Comparison of ENCODE assay signal across 25 mouse cellular contexts in the genomic region with DNA sequence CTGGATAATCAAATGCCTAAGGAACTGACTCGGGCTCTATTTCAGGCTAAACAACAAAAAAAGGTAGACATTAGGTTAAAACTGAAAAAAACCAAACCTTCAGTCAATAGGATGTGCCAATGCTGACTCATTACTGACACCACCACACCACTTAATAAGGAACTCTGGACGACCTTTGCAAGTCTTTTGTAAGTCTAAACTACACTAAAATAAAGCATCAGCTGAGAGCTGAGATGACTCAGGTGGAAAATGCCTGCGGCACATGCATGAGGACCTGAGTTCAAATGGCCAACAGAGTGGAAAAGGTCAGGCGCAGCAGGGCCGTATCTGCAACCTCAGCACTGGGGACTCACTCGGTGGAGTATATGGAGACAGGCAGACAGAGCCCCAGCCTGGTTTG.
"Had no signal": no experiment of that assay in that cellular context is flagged by ENCODE, and none has a peak within 500 bp of the region (broad histone marks: within the 10 kb centered on the region; RNA-seq: fewer than 3 reads in every experiment).

No protein-coding gene starts in this region.

- ATAC-seq: liver, postnatal 0 days; lung, postnatal 0 days; midbrain, embryonic 13.5 days; midbrain, embryonic 16.5 days had no signal

- H3K27ac ChIP-seq: kidney, postnatal 0 days; layer of hippocampus, adult 2 months; left cerebral cortex, adult 2 months; limb, embryonic 12.5 days; limb, embryonic 15.5 days; liver, embryonic 14.5 days; macrophage; midbrain, embryonic 13.5 days; neural tube, embryonic 13.5 days; stomach, embryonic 15.5 days had no signal

- H3K9ac ChIP-seq: limb, embryonic 12.5 days; limb, embryonic 15.5 days; liver, embryonic 14.5 days; liver, postnatal 0 days; lung, embryonic 14.5 days; midbrain, embryonic 13.5 days; neural tube, embryonic 13.5 days; stomach, embryonic 15.5 days had no signal

- H3K4me2 ChIP-seq: limb, embryonic 12.5 days; limb, embryonic 15.5 days; liver, embryonic 11.5 days; lung, embryonic 14.5 days; midbrain, embryonic 13.5 days; neural tube, embryonic 13.5 days; stomach, embryonic 15.5 days had no signal

- H3K27me3 ChIP-seq: limb, embryonic 12.5 days; limb, embryonic 15.5 days; midbrain, embryonic 13.5 days; neural tube, embryonic 13.5 days; stomach, embryonic 15.5 days had no signal

- H3K4me3 ChIP-seq: layer of hippocampus, adult 2 months; left cerebral cortex, adult 2 months; limb, embryonic 12.5 days; limb, embryonic 15.5 days; midbrain, embryonic 13.5 days; myocyte; neural tube, embryonic 13.5 days; stomach, embryonic 15.5 days had no signal

- H3K9me3 ChIP-seq: limb, embryonic 12.5 days; limb, embryonic 15.5 days; midbrain, embryonic 13.5 days; neural tube, embryonic 13.5 days; stomach, embryonic 15.5 days had no signal

- H3K36me3 ChIP-seq: limb, embryonic 12.5 days; limb, embryonic 15.5 days; midbrain, embryonic 13.5 days; neural tube, embryonic 13.5 days; stomach, embryonic 15.5 days had no signal

- DNase-seq: kidney, adult 9 months; kidney, postnatal 25 days; layer of hippocampus, adult 9-11 months; layer of hippocampus, postnatal 36 days; left cerebral cortex, postnatal 4 days; liver, postnatal 0 days; lung, embryonic 14.5 days; retina, postnatal 1 day; right cerebral cortex, postnatal 25 days; spleen, adult 18-20 months; thymus, postnatal 25 days had no signal

- H3K4me1 ChIP-seq: midbrain, embryonic 13.5 days; stomach, embryonic 15.5 days had no signal
